Mouse (Mus musculus) kidney, embryonic 15.5 days (tissue): ENCODE results near the gene Zp3. TPM values are rescaled to one million over a fixed set of nuclear protein-coding genes. Genes with fewer than 3 reads are reported as not detected.

Source experiments
- ATAC-seq: fragments of 200-750 bp; cut with Nextera tagmentation; replicated peaks from 2 replicates; pipeline ENCODE4 v1.8.0; 2017; ENCODE audit warnings: moderate TSS enrichment; ENCODE audit not compliant: low FRiP score
- H3K27ac ChIP-seq: fragments of 300-500 bp; sonication (generic); 2 replicates; pipeline ENCODE4 v1.5.1; 2015; ENCODE audit warnings: mild to moderate bottlenecking, inconsistent platforms
- H3K27me3 ChIP-seq: fragments of 300-500 bp; sonication (generic); 2 replicates; pipeline ENCODE4 v1.6.1; 2015; ENCODE audit warnings: inconsistent platforms
- H3K36me3 ChIP-seq: fragments of 300-500 bp; sonication (generic); 2 replicates; pipeline ENCODE4 v1.6.1; 2015; ENCODE audit warnings: inconsistent platforms
- H3K4me1 ChIP-seq: fragments of 300-500 bp; sonication (generic); 2 replicates; pipeline ENCODE4 v1.6.1; 2015; ENCODE audit warnings: inconsistent platforms
- H3K4me2 ChIP-seq: fragments of 300-500 bp; sonication (generic); 2 replicates; pipeline ENCODE4 v1.6.1; 2015; ENCODE audit warnings: moderate library complexity, mild to moderate bottlenecking, inconsistent platforms
- H3K4me3 ChIP-seq: fragments of 300-500 bp; sonication (generic); replicated peaks from 2 replicates; pipeline ENCODE4 v1.5.1; 2015; ENCODE audit warnings: mild to moderate bottlenecking, inconsistent platforms
- H3K9ac ChIP-seq: fragments of 300-500 bp; sonication (generic); 2 replicates; pipeline ENCODE4 v1.6.1; 2015; ENCODE audit warnings: mild to moderate bottlenecking, inconsistent platforms
- H3K9me3 ChIP-seq: fragments of 300-500 bp; sonication (generic); replicated peaks from 2 replicates; pipeline ENCODE4 v1.6.1; 2016; ENCODE audit warnings: inconsistent platforms
- WGBS: fragments of 180-500 bp; shearing (Covaris S2); methylation state at CpG from one replicate; pipeline ENCODE4 v1.1.7; 2015; ENCODE audit warnings: mixed read lengths; 5-methylcytosine and 5-hydroxymethylcytosine counted together
- polyA plus RNA-seq: library from polyadenylated mRNA; unstranded; fragments of >200 nt; fragmentation: Nextera tagmentation; extraction: Ambion mirVana; gene quantifications from 2 replicates; pipeline ENCODE4 v1.2.1, GENCODE M21; 2015

Zp3 gene
- polyA plus RNA-seq, 1 experiment from 2014 or later: 0.30 TPM

- no peaks in the 10 kb centered on the region for H3K27me3 ChIP-seq
- peaks cover 29% of the 10 kb centered on the region for H3K4me1 ChIP-seq
- no peaks in the 10 kb centered on the region for H3K36me3 ChIP-seq
- no peaks in the 10 kb centered on the region for H3K9me3 ChIP-seq
- H3K4me2 ChIP-seq: peak overlapping the region; percentile 61
- H3K27ac ChIP-seq: peak overlapping the region; percentile 72
- 7% methylated on average over 24 of the region's 24 CpGs for WGBS
- no peak for ATAC-seq
- peak overlapping the region; percentile 32 for H3K4me3 ChIP-seq
- no peak overlapping the region; the same call in 1 of the 2 replicates for H3K9ac ChIP-seq
Observed at GRCm38 (mm10) chr5:135965501-135965930, 14.4 kb upstream of the Zp3 start.

- Histone ChIP-seq H3K36me3 (no peaks in the 10 kb centered on the region), H3K4me3 (no peak overlapping the region), H3K9ac (no peak overlapping the region), H3K9me3 (no peaks in the 10 kb centered on the region), H3K4me1 (peaks cover 18% of the 10 kb centered on the region), H3K27me3 (no peaks in the 10 kb centered on the region), H3K4me2 (no peak overlapping the region), H3K27ac (no peak overlapping the region)
- 65% methylated on average over 9 of the region's 9 CpGs for WGBS
- ATAC-seq: no peak
Observed at GRCm38 (mm10) chr5:135966866-135967265, 13.0 kb upstream of the Zp3 start.

- 70% methylated on average over 1 of the region's 1 CpGs for WGBS
- ATAC-seq: no peak
Observed at GRCm38 (mm10) chr5:135968781-135969180, 11.1 kb upstream of the Zp3 start.

GRCm38 (mm10) chr5:135970247-135970646 is 9.7 kb upstream of the Zp3 start:
- H3K4me2 ChIP-seq: no peak overlapping the region
- WGBS: 73% methylated on average over 6 of the region's 6 CpGs

More at GRCm38 (mm10) chr5:135968781-135969180, 11.1 kb upstream of the Zp3 start:
- H3K9ac ChIP-seq: no peak overlapping the region
- no peaks in the 10 kb centered on the region for H3K9me3 ChIP-seq
- H3K4me3 ChIP-seq: no peak overlapping the region
- H3K4me2 ChIP-seq: no peak overlapping the region
- no peaks in the 10 kb centered on the region for H3K27me3 ChIP-seq
- peaks cover 11% of the 10 kb centered on the region for H3K4me1 ChIP-seq
- H3K27ac ChIP-seq: no peak overlapping the region
- H3K36me3 ChIP-seq: no peaks in the 10 kb centered on the region

GRCm38 (mm10) chr5:135971876-135972275 is 8.0 kb upstream of the Zp3 start:
- 88% methylated on average over 7 of the region's 7 CpGs for WGBS
- no peak overlapping the region for H3K4me2 ChIP-seq
- no peaks in the 10 kb centered on the region for H3K27me3 ChIP-seq
- ATAC-seq: no peak
- no peak overlapping the region for H3K27ac ChIP-seq
- H3K4me1 ChIP-seq: peaks cover 4% of the 10 kb centered on the region; the same call in 1 of the 2 replicates
- no peaks in the 10 kb centered on the region for H3K9me3 ChIP-seq
- no peaks in the 10 kb centered on the region for H3K36me3 ChIP-seq
- no peak overlapping the region for H3K4me3 ChIP-seq
- no peak overlapping the region for H3K9ac ChIP-seq

More at GRCm38 (mm10) chr5:135970247-135970646, 9.7 kb upstream of the Zp3 start:
- no peak overlapping the region for H3K4me3 ChIP-seq
- no peak for ATAC-seq
- no peak overlapping the region for H3K27ac ChIP-seq
- H3K4me1 ChIP-seq: peaks cover 11% of the 10 kb centered on the region
- no peaks in the 10 kb centered on the region for H3K9me3 ChIP-seq
- no peaks in the 10 kb centered on the region for H3K36me3 ChIP-seq
- H3K9ac ChIP-seq: no peak overlapping the region
- H3K27me3 ChIP-seq: no peaks in the 10 kb centered on the region

- WGBS: 9% methylated on average over 9 of the region's 9 CpGs
- Histone ChIP-seq H3K36me3 (no peaks in the 10 kb centered on the region), H3K27me3 (no peaks in the 10 kb centered on the region), H3K4me2 (peak within 1 kb of the TSS; percentile 54), H3K4me3 (peak within 1 kb of the TSS; percentile 37), H3K4me1 (peaks cover 4% of the 10 kb centered on the region; the same call in 1 of the 2 replicates), H3K9me3 (no peaks in the 10 kb centered on the region), H3K27ac (peak within 1 kb of the TSS; percentile 20; the same call in 1 of the 2 replicates), H3K9ac (peak within 1 kb of the TSS; percentile 19)
- peak; percentile 61 for ATAC-seq
Observed at GRCm38 (mm10) chr5:135974365-135974764, 5.5 kb upstream of the Zp3 start, which contains the start of gene Ssc4d. Ssc4d (minus strand) TSS chr5:135974531.

DNA sequence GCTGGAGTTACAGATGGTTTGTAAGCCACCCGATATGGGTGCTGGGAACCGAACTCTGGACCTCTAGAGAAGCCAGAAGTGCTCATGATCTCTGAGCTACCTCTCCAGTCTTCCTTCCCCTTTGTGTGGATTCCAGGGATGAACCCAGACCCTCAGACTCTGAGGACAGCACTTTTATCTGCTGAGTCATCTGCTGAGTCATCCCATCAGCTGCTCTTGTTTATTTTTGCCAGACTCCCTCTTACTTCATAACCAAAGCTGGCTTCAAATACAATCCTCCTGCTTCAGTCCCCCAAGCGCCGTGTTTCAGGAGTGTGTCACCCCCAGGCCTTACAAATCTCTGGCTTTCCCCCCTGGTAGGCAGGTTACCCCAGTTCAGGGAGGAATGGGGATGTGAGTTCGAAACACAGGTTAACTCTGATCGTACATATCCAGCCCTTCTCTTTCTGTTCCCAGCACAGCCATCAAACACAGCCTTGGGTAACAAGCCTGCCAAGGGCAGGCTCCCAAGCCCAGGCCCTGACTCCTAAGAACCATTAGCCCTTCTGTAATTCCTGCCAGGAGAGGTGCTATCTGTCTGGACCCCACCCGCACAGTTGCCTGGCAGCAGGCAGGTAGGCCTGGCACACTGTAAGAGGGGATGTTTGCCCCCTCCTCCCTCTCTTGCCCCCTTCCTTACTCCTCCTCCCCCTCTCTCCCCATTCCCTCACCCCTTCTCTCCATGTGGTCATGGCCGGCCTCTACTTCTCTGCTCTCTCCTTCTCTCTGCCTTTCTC is 3.8 kb upstream of the Zp3 start:
- 91% methylated on average over 8 of the region's 8 CpGs for WGBS
- no peak for ATAC-seq

GRCm38 (mm10) chr5:135979381-135979780 is 518 bp upstream of the Zp3 start:
- H3K4me1 ChIP-seq: peaks cover 2% of the 10 kb centered on the region; the same call in 1 of the 2 replicates
- no peak overlapping the region for H3K27ac ChIP-seq
- no peak overlapping the region for H3K4me2 ChIP-seq
- ATAC-seq: no peak
- no peak overlapping the region for H3K4me3 ChIP-seq
- H3K36me3 ChIP-seq: no peaks in the 10 kb centered on the region
- no peaks in the 10 kb centered on the region for H3K27me3 ChIP-seq
- no peak overlapping the region for H3K9ac ChIP-seq
- H3K9me3 ChIP-seq: no peaks in the 10 kb centered on the region
- WGBS: 85% methylated on average over 5 of the region's 5 CpGs

More for the DNA sequence above, 3.8 kb upstream of the Zp3 start:
- no peaks in the 10 kb centered on the region for H3K27me3 ChIP-seq
- H3K4me3 ChIP-seq: no peak overlapping the region
- no peak overlapping the region for H3K4me2 ChIP-seq
- H3K4me1 ChIP-seq: peaks cover 4% of the 10 kb centered on the region; the same call in 1 of the 2 replicates
- no peak overlapping the region for H3K9ac ChIP-seq
- no peaks in the 10 kb centered on the region for H3K9me3 ChIP-seq
- no peak overlapping the region for H3K27ac ChIP-seq
- H3K36me3 ChIP-seq: no peaks in the 10 kb centered on the region

GRCm38 (mm10) chr5:135982398-135982797 is 2.5 kb downstream of the Zp3 start:
- H3K9me3 ChIP-seq: no peaks in the 10 kb centered on the region
- 31% methylated on average over 6 of the region's 6 CpGs for WGBS
- no peaks in the 10 kb centered on the region for H3K4me1 ChIP-seq
- H3K27ac ChIP-seq: no peak overlapping the region
- ATAC-seq: peak; percentile 46
- H3K4me2 ChIP-seq: no peak overlapping the region
- H3K9ac ChIP-seq: no peak overlapping the region
- H3K36me3 ChIP-seq: no peaks in the 10 kb centered on the region
- H3K27me3 ChIP-seq: no peaks in the 10 kb centered on the region
- H3K4me3 ChIP-seq: no peak overlapping the region

DNA sequence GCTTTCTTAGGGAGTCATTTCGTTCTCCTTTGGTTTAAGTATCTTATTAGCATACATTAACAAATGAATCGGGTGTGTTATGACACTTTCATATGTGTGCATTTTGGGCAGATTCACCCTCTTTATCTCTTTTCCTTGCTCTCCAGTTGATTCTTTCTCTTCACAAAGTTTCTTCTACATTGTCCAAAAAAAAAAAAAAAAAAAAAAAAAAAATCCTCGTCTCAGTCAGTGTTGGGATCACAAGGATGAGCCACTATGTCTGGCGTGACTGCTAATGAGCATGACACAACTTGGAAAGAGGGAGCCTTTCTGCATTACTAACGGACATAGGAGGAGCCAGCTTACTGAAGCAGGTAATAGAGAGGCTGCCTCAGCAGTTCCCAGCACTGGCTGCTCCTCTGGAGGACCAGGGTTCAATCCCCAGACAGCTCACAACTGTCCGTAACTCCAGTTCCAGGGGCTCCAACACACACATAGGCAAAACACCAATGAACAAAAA is 4.7 kb downstream of the Zp3 start:
- H3K9me3 ChIP-seq: no peaks in the 10 kb centered on the region
- H3K4me1 ChIP-seq: no peaks in the 10 kb centered on the region
- H3K27ac ChIP-seq: no peak overlapping the region
- no peaks in the 10 kb centered on the region for H3K36me3 ChIP-seq
- H3K4me2 ChIP-seq: no peak overlapping the region
- WGBS: 69% methylated on average over 6 of the region's 6 CpGs
- H3K9ac ChIP-seq: no peak overlapping the region
- ATAC-seq: no peak
- H3K4me3 ChIP-seq: no peak overlapping the region
- H3K27me3 ChIP-seq: no peaks in the 10 kb centered on the region

DNA sequence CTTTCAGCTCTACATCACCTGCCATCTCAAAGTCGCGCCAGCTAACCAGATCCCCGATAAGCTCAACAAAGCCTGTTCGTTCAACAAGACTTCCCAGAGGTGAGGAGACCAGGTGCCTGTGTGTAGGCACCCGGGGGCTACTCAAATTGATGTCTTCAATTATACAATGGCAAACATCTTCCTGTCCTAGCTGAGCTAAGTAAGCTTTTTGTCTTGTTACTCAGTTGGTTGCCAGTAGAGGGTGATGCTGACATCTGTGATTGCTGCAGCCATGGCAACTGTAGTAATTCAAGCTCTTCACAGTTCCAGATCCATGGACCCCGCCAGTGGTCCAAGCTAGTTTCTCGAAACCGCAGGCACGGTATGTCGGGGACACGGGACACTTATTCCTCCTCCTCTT is 7.3 kb downstream of the Zp3 start:
- H3K4me1 ChIP-seq: no peaks in the 10 kb centered on the region
- 59% methylated on average over 11 of the region's 11 CpGs for WGBS
- no peak for ATAC-seq
- H3K9me3 ChIP-seq: no peaks in the 10 kb centered on the region
- no peak overlapping the region for H3K4me3 ChIP-seq
- H3K27ac ChIP-seq: no peak overlapping the region
- H3K36me3 ChIP-seq: no peaks in the 10 kb centered on the region
- H3K9ac ChIP-seq: no peak overlapping the region
- H3K27me3 ChIP-seq: no peaks in the 10 kb centered on the region
- no peak overlapping the region for H3K4me2 ChIP-seq

DNA sequence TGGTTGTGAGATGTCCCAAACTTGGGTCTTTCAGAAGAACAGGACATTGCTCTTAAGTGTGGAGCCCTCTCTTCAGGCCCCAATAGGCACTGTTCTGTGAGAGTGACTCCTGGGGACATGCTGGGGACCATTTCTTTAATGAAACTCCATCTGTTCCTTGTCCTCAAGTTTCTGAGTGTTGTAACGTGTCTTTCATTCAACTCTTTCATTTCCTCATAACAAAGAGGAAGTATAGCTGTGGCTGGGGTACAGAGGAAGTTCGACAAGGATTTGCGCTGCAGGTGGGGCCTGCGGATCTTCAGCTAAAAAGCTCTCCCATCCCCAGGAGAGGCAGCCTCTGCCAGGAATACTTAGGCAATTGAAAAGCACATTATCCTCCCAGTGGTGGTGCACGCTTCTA is 10.7 kb downstream of the Zp3 start:
- no peak overlapping the region for H3K4me2 ChIP-seq
- H3K27ac ChIP-seq: no peak overlapping the region
- no peaks in the 10 kb centered on the region for H3K36me3 ChIP-seq
- no peaks in the 10 kb centered on the region for H3K9me3 ChIP-seq
- H3K4me1 ChIP-seq: peaks cover 9% of the 10 kb centered on the region
- no peaks in the 10 kb centered on the region for H3K27me3 ChIP-seq
- no peak for ATAC-seq
- no peak overlapping the region for H3K4me3 ChIP-seq
- 73% methylated on average over 5 of the region's 5 CpGs for WGBS
- H3K9ac ChIP-seq: no peak overlapping the region
